ENCODE assay signal across 9 mouse cellular contexts in genomic region chr13:53119586-53120426, GRCm38 (mm10).
DNase-seq lines count a peak whose midpoint lies in the region; ATAC-seq and TF ChIP-seq lines count a peak whose summit lies in the region.
"Had no signal": no experiment of that assay in that cellular context is flagged by ENCODE, and none has a peak within 500 bp of the region (broad histone marks: within the 10 kb centered on the region; RNA-seq: fewer than 3 reads in every experiment).

No protein-coding gene starts in this region.

- 23% methylated on average over 10 of the region's 10 CpGs for WGBS in forebrain, postnatal 0 days
- 30% methylated on average over 10 of the region's 10 CpGs for WGBS in hindbrain, embryonic 15.5 days

- H3K27me3 ChIP-seq in forebrain, postnatal 0 days (ENCODE audit: insufficient read depth, low read length), result no peaks in the 10 kb centered on the region
- no peaks in the 10 kb centered on the region for H3K27me3 ChIP-seq in hindbrain, embryonic 15.5 days
- H3K27me3 ChIP-seq: limb, embryonic 15.5 days had no signal

- peak; percentile 97 for TF ChIP-seq CTCF in forebrain, postnatal 0 days (IDR thresholded peaks at IDR 0.05; ENCODE audit: low read depth)

- H3K27ac ChIP-seq in forebrain, postnatal 0 days (ENCODE audit: low read depth, low read length), result no peak overlapping the region
- no peak overlapping the region for H3K27ac ChIP-seq in hindbrain, embryonic 15.5 days (replicated peaks)
- H3K27ac ChIP-seq: limb, embryonic 15.5 days had no signal

- H3K4me1 ChIP-seq in forebrain, postnatal 0 days (ENCODE audit: insufficient read depth), result peaks cover 7% of the 10 kb centered on the region; the same call in 1 of the 2 replicates
- H3K4me1 ChIP-seq in hindbrain, embryonic 15.5 days (replicated peaks), result peaks cover 21% of the 10 kb centered on the region

- H3K4me3 ChIP-seq in forebrain, postnatal 0 days (ENCODE audit: low read depth, low read length), result no peak overlapping the region
- H3K4me3 ChIP-seq in hindbrain, embryonic 15.5 days, result no peak overlapping the region
- H3K4me3 ChIP-seq: limb, embryonic 15.5 days had no signal

- no peaks in the 10 kb centered on the region for H3K9me3 ChIP-seq in forebrain, postnatal 0 days (ENCODE audit: low read length)
- no peaks in the 10 kb centered on the region for H3K9me3 ChIP-seq in hindbrain, embryonic 15.5 days
- H3K9me3 ChIP-seq: limb, embryonic 15.5 days had no signal

- H3K9ac ChIP-seq in forebrain, postnatal 0 days, result no peak overlapping the region
- H3K9ac ChIP-seq in hindbrain, embryonic 15.5 days, result no peak overlapping the region
- H3K9ac ChIP-seq: limb, embryonic 15.5 days had no signal

- peak; percentile 43 for DNase-seq in Muller cell, postnatal 12 days (ENCODE audit: inconsistent ontology term)
- peak; percentile 73 for DNase-seq in c-Kit-positive CD71-negative TER-119-negative erythroid progenitor cells, embryonic 14.5 days (ENCODE audit: low read depth)
- DNase-seq in forebrain, postnatal 0 days, result peak; percentile 97
- peak; percentile 71 to 76 for DNase-seq in layer of hippocampus, postnatal 36 days
- peak; percentile 92 for DNase-seq in mesoderm, embryonic 11.5 days (ENCODE audit: low read depth, low spot score)
- peak; percentile 99 for DNase-seq in right cerebral cortex, postnatal 4 days

- H3K36me3 ChIP-seq in forebrain, postnatal 0 days (ENCODE audit: insufficient read depth), result no peaks in the 10 kb centered on the region
- no peaks in the 10 kb centered on the region for H3K36me3 ChIP-seq in hindbrain, embryonic 15.5 days

- ATAC-seq in forebrain, postnatal 0 days, result peak; percentile 83
- peak; percentile 70 for ATAC-seq in hindbrain, embryonic 15.5 days (ENCODE audit: low FRiP score, low read depth)
- no peak for ATAC-seq in inflammation-experienced regulatory T-cells, adult 6 months

- H3K4me2 ChIP-seq in forebrain, postnatal 0 days (ENCODE audit: low read depth), result no peak overlapping the region
- H3K4me2 ChIP-seq in hindbrain, embryonic 15.5 days, result no peak overlapping the region
- H3K4me2 ChIP-seq: limb, embryonic 15.5 days had no signal

Comparison
In these comparisons a context has a peak if more than half of its experiments do, and no peak if none do; other contexts are left out.
1. DNase-seq: peak in every context shown above with its lines; median percentile 99 in right cerebral cortex, postnatal 4 days; 97 in forebrain, postnatal 0 days; 92 in mesoderm, embryonic 11.5 days; 74 in layer of hippocampus, postnatal 36 days; 73 in c-Kit-positive CD71-negative TER-119-negative erythroid progenitor cells, embryonic 14.5 days; 43 in Muller cell, postnatal 12 days.